Mouse (Mus musculus) Muller cell, postnatal 12 days (primary cell): ENCODE data around the gene Gm20708.
"Not testable (repeated sequence)": the region's sequence is repeated elsewhere in the genome, so short reads cannot be mapped to it uniquely, and the experiment has no call there.

Experiments used
- DNase-seq: peaks from one replicate; pipeline ENCODE4 v3.0.0-alpha.2; 2015; ENCODE audit errors: inconsistent ontology term

Gene Gm20708

GRCm38 (mm10) chr11:117833509-117833908 lies 24.0 kb downstream of the Gm20708 start:
- DNase-seq, result not testable (repeated sequence)

DNA sequence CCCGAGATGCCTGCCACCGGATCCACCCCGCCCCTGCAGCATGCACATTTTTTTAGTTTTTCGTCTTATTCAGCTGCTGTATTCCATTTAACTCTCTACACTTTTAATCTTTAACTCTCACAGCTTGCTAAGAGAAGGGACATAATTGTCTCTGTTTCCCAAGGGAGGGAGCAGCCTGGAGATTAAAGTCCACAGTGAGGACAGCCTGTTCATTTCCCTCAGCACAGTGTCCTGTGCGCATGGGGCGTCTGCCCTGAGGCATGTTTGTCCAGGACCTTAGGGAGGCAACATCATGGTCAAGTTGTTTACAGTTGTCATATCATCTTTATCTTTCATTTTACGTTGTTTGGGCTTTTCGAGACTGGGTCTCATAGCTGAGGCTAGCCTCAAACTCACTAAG lies 24.6 kb downstream of the Gm20708 start:
- no peak for DNase-seq

- DNase-seq, result peak; percentile 67
Measured at GRCm38 (mm10) chr11:117836306-117836705, 26.8 kb downstream of the Gm20708 start.

- DNase-seq, result no peak
Measured at GRCm38 (mm10) chr11:117838572-117838971, 29.1 kb downstream of the Gm20708 start.

GRCm38 (mm10) chr11:117839021-117839420 lies 29.6 kb downstream of the Gm20708 start:
- no peak for DNase-seq

DNA sequence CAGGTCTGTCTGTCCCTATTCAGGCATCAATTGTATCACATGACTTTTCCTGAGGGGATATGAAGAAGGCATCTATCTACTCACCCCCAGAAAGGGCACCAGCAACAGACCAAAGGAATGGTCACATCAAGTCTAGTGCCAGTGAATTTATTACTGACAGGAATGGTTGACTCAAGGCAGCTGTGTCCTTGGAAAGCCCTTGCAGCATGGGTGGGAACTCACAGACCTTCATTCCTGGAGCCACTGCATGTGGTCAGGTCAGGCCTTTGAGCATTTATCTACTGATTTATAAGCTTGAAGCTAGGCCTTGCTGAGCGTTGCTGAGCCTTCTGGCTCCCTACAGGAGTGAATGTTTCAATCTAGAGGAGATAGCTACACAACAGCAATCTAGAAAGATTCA lies 31.4 kb downstream of the Gm20708 start:
- no peak for DNase-seq

GRCm38 (mm10) chr11:117843434-117843833 lies 34.0 kb downstream of the Gm20708 start:
- peak; percentile 59 for DNase-seq

DNA sequence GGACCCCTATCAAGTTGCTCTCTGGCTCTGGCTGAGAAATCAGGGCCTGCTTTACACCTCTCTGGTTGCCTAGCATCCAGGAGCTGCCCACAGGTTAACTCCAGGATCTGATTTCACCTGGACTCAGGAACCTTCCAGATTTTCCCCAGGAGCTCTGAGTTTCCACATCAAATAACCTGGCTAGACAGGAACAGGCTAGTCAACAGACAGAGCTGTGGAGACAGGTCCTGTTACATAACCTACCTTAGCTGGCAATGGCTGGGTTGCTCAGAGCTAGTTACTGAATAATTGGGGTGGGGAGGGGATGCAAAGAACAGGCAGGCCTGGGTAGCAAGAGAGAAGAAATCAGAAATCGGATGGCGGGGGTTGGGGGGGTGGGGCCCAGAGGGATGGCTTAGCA lies 35.5 kb downstream of the Gm20708 start:
- DNase-seq, result no peak

GRCm38 (mm10) chr11:117845651-117846050 lies 36.2 kb downstream of the Gm20708 start:
- DNase-seq, result no peak

- no peak for DNase-seq
Measured at GRCm38 (mm10) chr11:117846640-117847039, 37.2 kb downstream of the Gm20708 start.

- DNase-seq, result no peak
Measured at GRCm38 (mm10) chr11:117847593-117848215, 38.2 kb downstream of the Gm20708 start.

- DNase-seq, result no peak
Measured at GRCm38 (mm10) chr11:117848271-117848984, 39.0 kb downstream of the Gm20708 start.

DNA sequence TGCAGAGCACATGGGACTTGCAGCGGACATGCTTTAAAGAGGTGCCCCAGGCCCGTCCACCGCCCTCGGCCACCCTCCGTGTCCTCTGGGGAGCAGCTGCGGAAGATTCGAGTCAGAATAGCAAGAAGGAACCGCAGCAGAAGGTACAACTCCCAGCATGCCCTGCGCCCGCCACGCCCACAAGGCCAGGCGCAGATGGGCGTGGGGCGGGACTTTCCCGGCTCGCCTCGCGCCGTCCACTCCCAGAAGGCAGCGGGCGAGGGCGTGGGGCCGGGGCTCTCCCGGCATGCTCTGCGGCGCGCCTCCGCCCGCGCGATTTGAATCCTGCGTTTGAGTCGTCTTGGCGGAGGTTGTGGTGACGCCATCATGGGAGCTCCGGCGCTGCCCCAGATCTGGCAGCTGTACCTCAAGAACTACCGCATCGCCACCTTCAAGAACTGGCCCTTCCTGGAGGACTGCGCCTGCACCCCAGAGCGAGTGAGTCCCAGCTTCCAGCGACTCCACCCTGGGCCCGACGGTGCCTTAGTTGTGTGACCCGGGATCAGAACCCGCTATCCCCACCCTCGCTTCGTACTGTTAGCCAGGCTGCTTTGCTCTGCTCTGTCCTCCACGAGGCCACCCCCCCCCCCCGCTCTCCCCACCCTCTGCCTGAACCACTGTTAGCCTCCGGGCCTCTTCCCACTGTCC lies 39.7 kb downstream of the Gm20708 start, which contains the start of gene Birc5:
Birc5 (plus strand) TSS at position 267 of the 687 bp plus-strand sequence.
- peak; percentile 98 for DNase-seq

DNA sequence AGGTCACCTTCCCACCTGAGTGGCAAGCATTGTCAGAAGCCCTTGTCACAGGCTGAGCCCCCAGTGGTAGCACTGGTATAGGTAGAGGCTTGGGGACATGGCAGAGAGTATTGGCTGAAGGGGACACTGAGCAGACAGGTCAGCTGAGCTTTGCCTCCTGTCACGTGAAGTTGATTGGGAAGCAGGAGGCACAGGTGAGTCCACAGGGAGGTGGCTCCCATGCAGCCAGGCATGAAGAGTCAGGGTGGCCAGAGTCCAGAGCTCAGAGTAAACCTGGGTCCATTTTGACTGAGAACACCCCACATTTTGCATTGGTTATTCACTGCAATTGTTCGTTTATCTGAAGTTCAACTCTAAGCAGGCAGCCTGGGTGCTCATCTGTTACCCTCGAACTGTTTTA lies 43.4 kb downstream of the Gm20708 start:
- no peak for DNase-seq

DNA sequence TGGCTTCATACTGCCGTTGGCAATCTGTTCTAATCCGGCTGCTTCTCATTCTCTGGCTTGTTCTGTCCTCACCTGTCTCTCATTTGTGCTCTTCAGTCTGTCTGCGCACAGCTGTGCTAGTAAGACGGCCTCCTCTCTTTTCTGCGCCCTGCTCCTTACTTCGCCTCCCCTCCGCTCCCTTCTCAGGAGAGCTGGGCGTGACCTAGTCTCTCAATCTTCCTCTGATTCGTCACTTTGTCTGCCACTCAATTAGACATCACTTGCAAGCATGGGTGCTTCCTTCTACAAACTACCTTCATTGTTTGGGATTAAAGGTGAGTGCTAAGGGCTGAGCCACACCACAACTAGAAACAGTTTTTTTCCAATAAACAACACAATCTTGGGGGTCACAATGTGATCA lies 44.8 kb downstream of the Gm20708 start:
- DNase-seq, result no peak

- no peak for DNase-seq
Measured at GRCm38 (mm10) chr11:117855360-117855759, 45.9 kb downstream of the Gm20708 start.

- DNase-seq, result no peak
Measured at GRCm38 (mm10) chr11:117855975-117856374, 46.5 kb downstream of the Gm20708 start.

GRCm38 (mm10) chr11:117857462-117857861 lies 48.0 kb downstream of the Gm20708 start:
- no peak for DNase-seq

DNA sequence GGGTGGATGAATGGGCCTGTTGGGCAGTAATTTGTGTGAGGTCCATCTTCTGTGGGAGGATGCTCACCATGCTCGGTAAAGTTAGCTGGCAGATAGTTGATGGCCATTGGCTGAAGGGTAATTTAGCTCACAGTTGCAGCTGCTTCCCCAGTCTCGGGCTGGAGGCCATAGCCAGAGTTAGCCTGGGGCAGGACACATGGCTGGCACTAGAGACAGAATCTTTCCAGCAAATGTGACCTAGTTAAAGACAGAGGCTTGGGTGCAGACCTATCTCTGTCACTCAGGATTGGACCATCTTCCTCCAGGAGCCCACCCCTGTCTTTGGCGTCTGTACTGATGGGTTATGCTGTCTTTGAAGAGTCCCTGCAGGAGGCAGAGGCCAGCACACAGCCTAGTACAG lies 48.9 kb downstream of the Gm20708 start:
- peak; percentile 69 for DNase-seq

GRCm38 (mm10) chr11:117860601-117861000 lies 51.1 kb downstream of the Gm20708 start, which contains the start of gene Tmem235:
Tmem235 (plus strand) TSS chr11:117860752.
- no peak for DNase-seq

DNA sequence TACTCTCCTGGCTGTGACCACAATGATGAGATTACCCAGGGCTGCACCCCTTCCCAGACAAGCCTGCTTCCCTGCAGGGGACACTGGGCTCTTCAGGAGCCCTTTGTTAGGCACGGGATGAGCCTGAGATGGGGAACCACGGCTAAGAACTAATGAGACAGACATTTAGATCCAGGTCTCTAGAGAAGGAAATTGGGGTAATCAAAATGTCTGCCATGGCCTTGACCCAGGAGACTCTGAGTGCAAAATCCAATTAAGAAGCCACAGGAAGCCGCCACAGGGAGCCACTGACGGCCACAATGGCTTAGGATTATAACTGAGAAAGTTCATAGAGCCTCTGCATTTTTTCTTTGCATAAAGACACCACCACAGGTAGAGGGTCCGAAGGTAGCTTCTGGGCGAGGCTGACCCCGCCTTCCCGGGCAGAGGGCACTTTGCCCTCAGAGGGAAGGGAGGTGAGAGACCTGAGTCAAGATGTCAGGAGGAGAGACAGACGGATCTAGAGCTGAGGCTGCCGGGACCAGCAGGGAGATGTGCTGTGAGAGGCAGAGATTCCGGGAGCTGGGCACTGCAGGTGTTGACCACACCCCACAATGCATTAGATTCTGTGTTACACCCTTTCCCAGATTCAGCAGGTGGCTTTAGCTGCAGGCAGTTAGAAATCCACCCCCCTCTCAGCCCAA lies 53.8 kb downstream of the Gm20708 start:
- DNase-seq, result no peak

- DNase-seq, result no peak
Measured at GRCm38 (mm10) chr11:117864805-117865204, 55.3 kb downstream of the Gm20708 start.
